Mouse (Mus musculus): ENCODE measurements around the gene Morf4l1.
"Not testable (repeated sequence)": the region's sequence is repeated elsewhere in the genome, so short reads cannot be mapped to it uniquely, and the experiment has no call there.

Morf4l1 gene

DNA sequence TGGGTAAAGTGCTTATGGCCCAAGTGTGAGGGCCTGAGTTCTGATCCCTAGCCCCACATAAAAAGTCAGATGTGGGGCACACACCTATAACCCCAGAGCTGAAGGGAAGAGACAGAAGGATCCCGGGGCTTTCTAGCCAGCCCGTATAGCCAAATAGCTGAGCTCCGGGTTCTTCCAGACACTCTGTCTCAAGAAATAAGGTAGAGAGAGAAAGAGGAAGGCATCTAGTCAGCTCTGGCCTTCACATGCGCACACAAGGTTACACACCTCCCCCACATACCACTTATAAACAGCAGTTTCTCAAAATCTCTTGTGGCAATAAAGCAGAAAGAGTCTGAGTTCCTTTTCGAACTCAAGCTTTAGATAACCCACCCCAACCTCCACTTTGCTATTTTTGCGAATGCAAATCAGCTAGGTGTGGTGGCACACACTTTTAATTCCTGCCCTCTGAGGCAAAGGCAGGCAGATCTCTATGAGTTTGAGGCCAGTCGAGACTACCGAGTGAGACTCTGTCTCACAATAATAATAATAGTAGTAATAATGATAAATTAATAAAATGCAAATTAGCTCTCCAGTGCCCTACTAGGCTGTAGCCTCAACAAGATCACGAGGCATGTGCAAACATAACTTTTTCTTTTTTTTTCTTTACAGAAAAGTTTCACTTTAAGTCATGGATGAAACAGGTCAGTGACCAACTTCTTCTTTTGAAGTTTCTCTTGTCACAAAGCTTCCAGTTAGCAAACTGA lies 54.6 kb downstream of the Morf4l1 start:
- DNase-seq: no peak

DNA sequence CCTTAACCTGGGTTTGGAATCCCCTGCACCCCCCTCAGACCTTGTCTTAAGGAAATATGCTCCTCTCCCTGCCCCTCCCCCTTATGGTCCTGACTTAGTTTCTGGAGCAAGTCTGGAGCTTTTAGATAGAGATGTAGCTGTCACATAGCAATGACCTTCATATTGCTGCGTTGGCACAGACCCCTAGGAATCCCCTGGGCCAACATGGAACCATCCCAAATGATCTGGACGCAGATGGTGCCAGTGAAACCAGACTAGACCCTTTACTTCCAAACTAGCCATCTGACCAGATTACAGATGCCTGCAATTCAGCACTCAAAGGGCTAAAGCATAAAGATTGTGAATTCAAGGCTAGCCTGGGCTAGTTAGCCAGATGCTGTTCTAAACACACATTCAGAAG lies 57.9 kb downstream of the Morf4l1 start:
- DNase-seq: no peak

DNA sequence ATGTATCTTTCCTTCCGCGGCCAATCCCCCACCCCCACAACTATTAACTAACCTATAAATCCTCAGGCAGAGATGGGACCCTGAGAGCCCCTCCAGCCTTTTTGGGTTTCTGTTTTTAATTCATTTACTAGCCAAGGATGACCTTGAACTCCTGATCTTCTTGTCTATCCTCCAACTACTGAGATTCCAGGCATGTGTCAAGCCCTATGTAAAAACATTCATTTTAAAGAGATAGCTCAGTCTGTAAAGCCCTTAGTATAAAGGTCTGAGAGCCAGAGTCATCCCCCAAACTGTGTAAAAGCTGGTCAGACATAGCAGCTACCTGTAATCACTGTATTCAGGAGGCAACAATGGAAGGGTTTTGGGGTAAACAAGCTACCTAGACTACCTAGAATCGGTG lies 58.7 kb downstream of the Morf4l1 start:
- no peak for DNase-seq

DNA sequence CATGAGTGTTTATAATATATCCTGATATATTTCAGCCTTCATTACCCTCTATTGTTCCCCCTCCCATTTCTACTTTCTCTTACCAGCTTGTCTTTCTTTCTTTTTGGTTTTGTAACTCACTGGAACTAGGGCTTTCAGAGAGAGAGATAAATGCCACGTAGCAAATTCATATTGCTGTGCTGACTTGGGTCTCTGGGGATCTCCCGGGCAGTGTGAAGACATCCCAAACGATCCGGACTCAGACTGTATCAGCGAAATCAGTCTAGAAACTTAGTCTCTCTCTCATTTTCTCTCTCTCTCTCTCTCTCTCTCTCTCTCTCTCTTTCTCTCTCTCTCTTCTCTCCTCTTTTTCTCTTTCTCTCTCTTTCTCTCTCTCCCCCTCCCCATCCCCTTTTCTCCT lies 59.2 kb downstream of the Morf4l1 start:
- no peak for DNase-seq

DNA sequence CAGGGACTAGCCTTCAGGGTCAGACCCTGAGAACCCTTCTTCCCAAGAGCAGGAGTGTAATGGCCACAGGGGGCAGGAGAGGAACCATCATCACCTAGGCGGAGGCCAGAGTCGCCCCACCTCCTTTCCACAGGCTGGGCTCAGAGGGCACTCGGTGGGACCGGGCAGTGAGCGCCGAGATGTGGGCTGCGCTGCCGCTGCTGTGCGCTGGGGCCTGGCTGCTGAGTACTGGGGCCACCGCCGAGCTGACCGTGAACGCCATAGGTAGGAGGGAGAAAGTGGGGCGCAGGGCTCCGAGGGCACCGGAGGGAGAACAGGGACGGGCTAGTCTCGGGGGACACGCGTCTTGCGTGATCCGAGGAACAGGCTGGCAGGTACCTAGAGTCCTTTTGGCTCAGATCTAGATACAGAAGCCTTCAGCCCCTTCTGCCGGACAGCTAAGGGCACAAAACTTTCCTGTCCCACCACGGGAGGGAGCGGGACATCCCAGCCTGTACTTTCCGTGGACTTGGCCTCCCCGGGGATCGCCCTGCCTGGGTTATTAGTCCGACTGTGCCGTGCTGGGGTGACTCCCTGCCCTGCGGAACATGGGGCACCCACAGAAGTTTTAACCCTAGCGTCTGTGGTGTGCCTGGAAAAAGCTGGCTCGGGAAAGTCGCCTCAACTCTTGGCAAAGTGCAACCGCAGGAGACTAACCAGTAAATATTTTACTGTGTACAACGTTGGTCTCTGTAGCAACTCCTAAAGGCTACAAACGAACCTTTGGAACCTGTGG lies 60.0 kb downstream of the Morf4l1 start:
- peak in 1 of 2 experiments; percentile 19 for DNase-seq

DNA sequence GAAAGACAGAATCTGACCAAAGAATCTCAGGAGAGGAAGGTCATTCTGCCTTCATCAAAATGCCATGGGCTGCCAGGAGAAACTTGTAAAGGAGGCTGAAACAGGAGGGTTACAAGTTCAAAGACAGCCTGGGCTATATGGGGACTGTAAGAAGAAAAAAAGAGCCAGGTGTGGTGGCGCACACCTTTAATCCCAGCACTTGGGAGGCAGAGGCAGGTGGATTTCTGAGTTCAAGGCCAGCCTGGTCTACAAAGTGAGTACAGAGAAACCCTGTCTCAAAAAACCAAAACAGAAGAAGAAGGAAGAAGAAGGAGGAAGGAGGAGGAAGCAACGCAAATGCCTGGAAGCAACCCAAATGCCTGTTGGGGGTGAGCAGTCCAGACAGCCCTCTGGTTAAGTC lies 60.7 kb downstream of the Morf4l1 start, which contains the start of gene Ctsh:
TSS of gene Ctsh (plus strand) at position 301 of the 400 bp plus-strand sequence.
- no peak for DNase-seq

DNA sequence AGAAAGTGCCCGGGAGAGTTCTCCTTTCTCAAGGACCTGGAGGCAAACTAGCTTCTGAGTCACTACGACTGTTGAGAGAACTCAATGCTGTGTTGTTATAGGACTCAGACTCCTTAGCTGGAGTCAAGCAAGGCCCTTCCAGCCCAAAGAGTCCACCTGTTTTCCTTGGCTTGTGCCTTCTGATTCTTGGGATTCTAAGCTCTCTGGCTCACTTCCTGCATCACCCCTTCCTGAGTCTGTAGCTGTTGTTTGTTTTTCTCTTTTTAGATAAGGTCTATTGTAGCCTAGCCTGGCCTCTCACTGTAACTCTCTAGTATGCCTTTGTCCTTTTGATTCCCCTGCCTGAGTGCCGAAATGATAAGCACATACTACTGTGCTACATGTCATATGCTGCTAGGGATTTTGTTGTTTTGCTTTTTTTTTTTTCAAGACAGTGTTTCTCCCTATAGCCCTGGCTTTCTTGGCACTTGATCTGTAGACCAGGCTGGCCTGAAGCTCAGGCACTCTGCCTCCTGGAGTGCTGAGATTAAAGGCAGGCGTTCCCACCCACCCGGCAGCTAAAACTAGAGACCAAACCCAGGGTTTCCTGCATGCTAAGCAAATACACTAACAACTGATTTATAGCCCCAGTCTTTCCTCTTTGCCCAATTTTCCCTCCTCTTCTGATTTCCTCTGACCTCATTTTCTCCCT lies 66.5 kb downstream of the Morf4l1 start:
- no peak for DNase-seq

DNA sequence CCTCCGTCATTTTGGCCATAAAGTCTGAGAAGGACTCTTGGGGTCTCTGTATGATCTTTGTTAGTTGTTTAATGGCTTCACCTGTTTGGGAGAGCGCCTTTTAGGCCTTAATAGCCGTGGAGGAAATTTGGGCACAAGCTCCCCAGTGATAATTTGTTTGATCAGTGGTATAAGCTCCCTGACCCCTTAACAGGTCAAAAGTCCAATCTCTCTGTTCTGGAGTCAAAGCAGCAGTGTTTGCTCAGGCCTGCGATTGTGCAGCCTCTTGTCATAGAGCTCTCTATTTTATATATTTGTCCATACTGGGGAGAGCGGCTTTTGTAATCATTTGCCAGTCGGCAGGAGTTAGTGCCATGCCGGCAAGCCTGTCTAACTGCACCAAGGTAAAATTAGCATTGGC lies 69.4 kb downstream of the Morf4l1 start:
- no peak for DNase-seq

DNA sequence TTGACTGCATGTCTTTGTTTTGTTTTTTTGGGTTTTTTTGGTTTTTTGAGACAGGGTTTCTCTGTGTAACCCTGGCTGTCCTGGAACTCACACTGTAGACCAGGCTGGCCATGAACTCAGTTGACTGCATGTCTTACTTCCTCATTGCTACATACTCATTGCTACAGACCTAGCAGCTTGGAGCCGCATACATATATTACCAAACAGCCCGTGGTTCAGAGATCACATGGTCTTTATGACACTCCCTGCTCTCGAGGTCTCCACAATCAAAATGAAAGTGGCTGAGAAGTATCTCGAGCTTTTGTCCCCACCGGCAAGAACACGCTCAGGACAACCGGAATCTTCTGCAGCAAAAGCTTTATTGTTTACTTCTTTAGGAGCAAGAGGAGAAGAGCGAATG lies 71.7 kb downstream of the Morf4l1 start:
- not testable (repeated sequence) for DNase-seq

All from thymus, adult 18-20 months (tissue).